Mouse (Mus musculus): Measurements from ENCODE around the gene Iqgap2.

Gene Iqgap2

DNA sequence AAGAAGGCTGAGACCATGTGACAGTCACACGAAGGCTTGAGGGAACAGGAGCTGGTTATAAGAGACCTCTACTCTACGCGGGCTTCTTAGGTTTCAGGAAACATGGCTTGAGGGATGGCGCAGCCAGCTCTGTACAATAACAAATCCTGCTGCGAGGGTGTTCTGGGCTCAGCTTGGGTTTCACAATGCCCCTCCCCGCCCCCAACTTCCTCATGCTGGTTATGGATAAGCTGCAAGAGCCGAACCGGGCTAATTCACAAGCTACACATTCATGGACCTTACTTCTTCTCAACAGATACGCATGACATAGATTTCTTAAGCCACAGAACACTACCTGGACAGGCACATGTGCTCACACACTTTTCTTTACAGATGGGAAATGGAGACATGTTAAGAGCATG is 113.0 kb downstream of the Iqgap2 start:
- DNase-seq (ENCODE audit: low spot score in 2 of 2) = peak in 1 of 2 experiments; percentile 19

DNA sequence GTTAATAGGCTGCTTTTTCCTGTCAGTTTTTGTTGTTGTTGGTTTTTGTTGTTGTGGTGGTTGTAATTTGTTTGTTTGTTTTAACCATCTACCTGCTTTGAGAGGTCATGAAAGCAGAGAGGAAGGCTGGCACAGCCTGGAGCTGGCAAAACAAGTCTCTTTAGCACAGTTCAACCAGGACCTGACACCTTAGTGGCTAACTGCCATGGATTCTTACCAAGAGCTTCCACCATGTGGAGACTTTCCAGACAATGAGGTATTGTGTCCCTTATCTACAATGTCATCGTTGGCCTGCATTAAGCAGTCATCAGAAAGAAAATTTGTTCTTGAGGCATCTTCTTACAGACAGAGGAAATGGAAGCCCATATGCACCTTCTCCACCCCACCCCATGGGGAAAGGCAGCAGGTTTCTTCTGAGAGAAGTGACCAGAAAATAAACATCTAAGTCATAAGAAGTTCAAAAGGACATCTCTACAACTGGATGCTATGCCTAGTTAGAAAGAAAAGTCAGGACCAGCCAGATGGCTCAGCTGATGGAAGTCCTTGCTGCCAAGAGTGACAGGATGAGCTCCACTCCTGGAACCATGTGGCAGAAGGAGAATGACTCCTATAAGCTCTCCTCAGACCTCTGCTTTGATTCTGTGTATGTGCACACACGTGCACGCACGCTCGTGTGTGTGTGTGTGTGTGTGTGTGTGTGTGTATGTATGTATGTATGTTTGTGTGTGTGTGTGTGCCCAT is 113.9 kb downstream of the Iqgap2 start:
- no peak for DNase-seq (ENCODE audit: low spot score in 2 of 2)

DNA sequence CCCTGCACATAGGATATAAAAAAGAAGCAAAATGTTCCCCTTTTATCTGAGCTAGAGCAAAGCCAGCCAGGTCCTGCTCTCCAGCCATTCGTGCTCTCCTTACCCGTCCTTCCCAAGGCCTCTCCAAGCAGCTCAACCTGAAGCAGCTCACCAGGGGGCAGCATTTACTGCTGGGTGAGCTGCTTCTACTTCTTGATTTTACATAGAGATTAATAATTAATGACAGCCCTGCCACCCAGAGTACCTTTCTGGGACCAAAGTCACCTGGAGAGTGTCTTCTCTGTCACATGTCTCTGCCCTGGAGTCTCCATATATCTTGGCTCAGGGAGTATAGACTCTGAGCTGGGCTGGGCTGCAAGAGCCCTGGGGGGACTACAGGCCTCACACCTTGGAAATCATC is 114.5 kb downstream of the Iqgap2 start:
- no peak for DNase-seq (ENCODE audit: low spot score in 2 of 2)

DNA sequence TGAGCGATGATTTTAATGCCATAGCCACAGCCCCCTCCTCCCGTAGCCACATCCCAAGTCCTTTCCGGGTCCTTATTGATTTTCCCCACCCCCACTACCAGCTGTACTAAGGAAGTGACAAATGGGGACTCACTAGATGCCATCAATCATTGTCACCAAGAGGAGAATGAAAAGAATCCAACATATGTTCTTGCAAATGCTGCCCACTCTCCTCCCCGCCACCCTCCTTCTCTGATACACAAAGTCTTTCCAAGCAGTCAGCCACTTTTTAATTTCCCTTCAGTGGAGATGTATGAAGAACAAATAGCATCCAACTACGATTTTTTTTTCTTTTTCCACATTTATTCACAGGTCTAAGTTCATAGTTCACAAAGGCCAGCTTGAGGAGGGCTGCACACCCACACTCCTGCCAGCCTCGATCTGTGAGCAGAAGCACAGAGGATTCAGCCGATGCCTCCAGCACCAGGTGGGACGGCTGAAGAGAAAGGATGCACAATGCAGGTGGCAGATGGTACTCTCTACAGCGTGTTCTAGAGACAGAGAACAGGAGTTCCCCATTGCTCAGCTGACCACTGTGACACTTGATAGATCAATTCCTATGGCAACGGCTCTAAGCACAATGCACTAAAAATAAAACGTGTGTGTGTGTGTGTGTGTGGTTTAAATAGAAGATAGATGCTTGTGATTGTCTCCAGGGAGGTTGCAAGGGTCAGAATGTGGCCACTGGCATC is 116.6 kb downstream of the Iqgap2 start:
- DNase-seq (ENCODE audit: low spot score in 2 of 2) = no peak

DNA sequence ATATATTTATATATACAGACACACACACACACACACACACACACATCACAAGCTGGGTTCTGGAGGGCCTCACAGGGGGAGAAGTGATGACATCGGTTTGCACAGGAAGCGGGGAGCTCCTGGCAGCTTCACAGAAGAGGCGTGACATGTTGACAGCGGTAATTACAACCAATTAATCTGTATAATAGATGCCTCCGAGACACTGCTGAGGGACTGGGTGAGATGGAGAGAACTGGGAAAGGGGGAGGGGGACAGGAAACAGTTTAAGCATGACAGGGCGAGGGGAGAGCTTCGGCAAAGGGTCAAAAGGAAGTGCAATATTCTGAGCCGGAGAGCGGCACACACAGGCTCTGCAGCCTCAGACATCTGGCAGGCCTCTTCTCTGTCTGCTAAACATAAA is 126.7 kb downstream of the Iqgap2 start:
- peak in 1 of 2 experiments; percentile 6 for DNase-seq (ENCODE audit: low spot score in 2 of 2)

DNA sequence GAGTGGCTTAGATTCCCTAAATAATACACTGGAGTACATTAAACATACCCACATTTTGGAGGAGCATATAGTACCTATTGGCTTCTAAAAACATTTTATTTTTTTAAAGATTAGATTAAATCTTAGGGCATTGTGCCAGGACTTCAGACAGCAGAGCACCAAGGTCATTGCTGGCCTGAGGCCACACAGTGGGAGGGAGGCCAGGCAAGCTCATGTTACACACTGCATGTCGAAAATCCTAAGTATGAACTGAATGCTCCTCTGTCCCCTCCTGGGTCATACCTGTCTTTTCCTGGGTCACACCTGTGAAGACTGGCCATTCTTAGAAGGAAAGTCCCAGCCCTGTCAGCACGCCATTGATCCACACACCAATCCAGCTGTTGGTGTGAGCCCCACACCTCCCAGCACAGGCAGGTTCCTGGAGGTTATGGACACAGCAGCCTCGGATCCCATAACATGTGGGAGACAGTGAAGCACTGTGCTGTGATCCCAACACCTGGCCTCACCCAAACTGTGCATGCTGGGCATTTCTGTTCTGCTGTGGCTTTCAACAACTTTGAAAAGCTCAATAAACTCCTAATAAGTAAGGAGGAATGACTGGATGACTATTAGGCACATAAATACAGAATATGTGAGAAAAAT is 127.7 kb downstream of the Iqgap2 start:
- DNase-seq (ENCODE audit: low spot score in 2 of 2) = peak in 1 of 2 experiments; percentile 10

DNA sequence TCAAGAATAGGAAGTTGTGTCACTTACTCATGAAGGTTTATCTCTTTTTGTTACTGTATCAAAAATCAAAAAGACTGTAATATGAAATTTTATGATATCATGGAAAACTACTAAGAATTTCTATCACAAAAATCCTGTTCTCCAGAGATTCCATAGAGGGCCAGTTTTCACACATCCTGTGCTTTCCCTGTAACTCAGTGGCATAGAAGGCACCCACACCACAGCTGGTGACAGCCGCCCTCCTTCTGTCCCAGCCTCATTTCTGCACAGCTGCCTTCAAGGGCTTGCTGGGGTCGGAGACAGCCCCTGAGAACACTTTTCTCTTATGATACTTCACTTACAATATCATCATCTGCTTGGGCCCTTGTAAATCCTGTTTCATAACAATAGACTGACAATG is 131.9 kb downstream of the Iqgap2 start:
- no peak for DNase-seq (ENCODE audit: low spot score in 2 of 2)

DNA sequence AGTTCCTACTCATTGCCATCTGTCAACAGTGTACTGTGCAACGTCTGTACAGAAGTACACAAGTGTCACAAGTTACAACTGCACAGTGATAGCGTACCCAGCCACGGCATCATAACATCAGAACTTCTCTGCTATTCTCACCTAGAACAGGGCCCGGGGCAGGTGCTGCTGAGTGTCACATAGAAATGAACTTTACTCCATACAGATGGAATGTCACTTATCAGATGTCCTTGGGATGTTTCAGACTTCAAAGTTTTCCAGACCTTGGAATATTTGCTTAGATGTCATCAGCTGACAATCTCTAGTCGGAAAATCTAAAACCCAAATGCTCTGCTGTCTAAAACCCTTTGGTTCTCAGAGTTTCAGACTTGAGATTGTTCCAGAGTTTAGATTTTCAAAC is 137.4 kb downstream of the Iqgap2 start:
- no peak for DNase-seq (ENCODE audit: low spot score in 2 of 2)

DNA sequence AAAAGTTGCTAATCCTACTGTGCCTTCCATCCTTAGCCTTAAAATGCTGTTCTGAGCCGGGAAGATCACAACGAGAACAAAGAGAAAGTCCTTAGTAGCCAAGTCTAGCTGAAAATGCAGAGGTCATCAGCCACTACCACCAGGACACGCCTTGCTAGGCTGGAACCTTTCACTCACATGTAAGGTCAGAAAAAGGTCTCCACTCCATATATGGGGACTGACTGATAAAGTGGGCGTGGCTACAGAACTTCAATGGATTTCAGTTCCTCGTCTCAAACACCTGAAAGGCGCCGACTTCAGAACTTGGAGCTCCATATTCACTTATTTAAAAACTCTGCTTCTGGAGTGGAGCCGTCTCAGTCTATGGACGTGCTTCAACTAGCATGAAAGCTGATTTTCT is 139.3 kb downstream of the Iqgap2 start:
- DNase-seq (ENCODE audit: low spot score in 2 of 2) = no peak

DNA sequence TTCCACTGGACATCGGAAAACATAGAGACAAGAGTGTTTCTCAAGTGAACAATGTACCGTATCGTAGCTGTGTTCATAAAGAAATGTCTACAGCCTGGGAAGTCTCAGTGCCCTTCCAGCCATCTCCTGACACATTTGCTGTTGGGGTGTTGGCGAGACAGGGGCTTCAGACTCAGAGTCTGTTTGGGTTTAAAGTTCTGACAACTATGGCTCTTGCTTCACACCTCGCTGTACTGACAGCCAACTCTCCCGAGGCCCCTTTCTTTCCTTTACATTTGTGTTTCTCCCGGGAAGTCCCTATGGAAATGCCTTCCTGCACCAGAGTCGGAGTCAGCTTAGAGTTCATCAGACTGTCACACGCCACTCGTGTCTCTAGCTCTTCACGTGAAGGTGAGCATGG is 144.2 kb downstream of the Iqgap2 start:
- DNase-seq (ENCODE audit: low spot score in 2 of 2) = no peak

DNA sequence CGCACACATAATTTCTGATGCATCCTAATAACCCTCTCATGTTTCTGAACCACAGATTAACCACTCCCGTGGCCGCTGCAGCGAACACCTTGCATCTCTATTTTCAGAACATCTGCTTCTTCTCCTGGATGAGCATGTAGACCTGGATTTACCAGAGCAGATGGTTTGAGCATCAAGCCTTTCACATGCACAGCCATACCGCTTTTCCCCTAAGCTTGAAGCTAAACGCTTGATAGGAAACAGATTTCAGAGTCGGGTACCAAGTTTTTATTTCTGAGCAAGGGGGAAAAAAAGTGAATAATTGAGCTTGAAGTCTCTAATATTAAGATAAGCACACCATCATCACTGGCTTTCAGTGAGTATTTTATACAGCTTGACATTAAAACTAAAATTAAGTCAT is 144.6 kb downstream of the Iqgap2 start:
- DNase-seq (ENCODE audit: low spot score in 2 of 2) = no peak

DNA sequence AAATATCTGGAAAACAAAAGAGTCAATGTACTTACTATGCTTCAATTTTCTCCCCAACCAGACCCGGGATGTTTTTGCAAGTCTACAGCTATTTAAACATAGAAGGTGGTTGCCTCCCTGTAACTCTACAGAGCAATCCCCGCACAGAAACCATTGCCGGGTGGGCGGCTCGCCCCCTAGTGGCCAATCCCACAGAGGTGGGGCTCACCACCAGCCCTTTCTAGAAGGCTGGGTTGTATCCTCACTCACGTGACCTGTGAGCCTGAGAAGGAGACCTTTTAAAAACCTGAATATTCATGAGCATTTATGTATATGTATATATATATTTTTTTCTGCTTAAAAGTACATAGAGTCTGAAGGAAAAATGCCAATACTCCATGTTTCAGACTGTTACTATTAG is 145.2 kb downstream of the Iqgap2 start:
- DNase-seq (ENCODE audit: low spot score in 2 of 2) = no peak

DNA sequence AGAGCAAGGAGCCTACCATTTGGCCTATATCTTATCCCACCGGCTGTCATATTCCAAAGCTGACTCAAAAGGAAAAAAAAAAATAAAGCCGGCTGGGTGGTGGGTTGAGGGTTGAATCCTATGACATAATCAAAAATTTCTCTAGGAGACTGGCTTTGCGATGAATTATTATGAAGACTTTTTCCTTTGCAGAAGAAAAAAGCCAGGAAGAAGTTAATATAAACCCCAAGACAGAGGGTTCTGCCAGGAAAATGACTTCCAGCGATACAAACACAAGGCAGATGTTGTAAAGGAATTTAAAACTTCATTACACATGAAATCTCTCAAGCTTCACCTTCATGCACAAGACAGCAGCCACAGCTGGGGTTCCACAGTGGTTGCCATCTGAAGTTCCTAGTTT is 146.3 kb downstream of the Iqgap2 start:
- DNase-seq (ENCODE audit: low spot score in 2 of 2) = no peak

DNA sequence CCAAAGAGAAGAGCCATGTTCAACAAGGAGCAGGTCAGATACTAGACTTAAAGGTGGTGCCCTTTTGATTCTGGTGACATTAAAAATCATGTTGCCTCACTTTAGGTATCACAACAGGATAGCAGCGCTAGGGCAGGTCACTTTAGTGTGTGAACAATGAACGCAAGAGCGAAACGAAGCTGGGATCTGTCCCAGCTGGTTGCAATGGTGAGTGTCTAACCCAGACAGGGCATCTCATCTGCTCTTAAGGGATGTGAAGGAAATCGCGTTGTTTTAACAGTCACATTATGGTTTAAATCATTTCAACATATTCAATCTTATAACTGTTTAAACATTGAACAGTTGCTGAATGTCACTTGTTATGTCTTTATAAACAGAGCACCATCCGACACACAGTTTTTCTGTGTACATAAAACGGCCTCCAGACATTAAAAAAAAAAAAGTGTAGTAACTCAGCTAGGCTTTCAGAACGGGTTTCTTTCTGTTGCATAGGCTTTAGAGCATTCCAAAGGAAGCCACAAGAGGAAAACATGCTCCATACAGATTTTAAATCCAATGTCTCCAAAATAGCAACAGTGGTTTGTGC is 148.7 kb downstream of the Iqgap2 start:
- DNase-seq (ENCODE audit: low spot score in 2 of 2) = no peak

DNA sequence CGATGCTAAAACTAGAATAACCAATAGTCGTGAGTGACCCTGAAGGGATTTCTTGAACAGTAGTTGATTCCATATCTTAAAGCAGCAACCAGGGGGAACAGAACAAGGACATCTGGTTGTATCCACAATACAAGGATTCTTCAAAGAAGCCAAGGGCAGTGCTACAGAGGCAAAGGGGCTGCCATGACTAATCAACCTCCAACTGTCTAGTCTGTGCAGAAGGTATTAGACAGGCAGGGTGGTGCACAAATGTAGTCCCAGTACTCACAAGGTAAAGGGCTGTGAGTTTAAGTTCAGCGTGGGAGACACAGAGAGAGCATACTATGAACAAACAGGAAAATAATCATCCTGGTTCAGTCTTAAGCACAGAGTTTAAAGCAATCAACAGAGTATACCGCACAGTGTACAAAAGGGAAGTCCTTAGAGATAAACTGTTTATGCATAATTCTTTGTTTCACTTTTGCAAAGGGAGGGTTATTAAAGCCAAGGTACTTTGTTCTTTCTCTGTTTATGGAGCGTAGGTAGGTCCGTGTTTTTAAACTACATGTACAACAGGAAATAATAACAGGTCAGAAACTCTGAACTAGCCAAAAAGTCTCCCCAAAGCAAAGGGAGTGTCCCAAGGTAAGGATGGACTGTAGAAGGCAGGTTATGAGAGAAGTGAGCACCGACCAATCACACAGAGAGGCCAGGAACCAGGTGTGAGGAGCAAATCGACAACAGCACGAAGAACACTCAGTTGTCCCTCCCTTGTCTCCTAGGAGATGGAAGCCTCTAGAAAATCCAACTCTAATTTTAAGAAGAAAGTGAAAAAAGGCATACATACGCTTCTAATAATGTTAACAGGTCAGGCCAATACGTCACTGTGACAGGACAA is 149.7 kb downstream of the Iqgap2 start:
- no peak for DNase-seq (ENCODE audit: low spot score in 2 of 2)

DNA sequence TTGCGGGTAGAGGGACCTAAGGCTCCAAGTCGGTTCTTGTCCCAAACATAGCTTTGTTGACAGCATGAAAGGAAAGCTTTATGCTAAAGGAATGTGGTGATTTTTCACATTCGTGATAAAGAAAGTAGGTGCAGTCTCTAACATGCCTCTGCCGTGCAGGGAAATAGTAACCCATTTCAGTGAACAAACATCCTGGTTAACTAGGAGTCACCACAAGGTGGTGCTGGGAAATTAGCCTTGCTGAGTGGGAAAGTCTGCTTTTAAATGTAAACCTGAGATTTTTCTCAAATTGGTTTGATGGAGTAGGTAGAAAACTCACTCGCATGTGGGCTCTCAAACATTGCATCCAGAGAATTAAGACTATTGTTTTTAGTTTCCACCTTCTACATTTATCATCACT is 152.1 kb downstream of the Iqgap2 start:
- no peak for DNase-seq (ENCODE audit: low spot score in 2 of 2)

DNA sequence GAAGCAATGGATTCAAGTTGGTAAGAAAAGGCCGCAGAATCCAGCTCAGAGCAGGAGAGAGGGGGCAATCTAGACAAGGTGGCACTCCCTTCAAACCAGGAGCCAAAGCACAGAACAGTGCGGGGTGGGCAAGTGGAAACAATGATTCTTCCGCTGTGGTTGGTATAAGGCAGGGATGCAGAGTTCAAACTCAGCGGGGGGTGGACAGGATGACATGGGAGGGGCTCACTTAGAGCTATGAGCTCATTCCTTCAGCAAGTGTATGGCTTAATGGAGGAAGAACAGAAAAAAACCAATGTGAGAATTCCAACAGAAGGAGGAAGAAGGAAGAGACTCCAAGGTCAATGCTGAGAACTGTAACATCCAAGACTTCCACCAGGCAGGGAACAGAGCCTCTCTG is 161.2 kb downstream of the Iqgap2 start:
- no peak for DNase-seq (ENCODE audit: low spot score in 2 of 2)

DNA sequence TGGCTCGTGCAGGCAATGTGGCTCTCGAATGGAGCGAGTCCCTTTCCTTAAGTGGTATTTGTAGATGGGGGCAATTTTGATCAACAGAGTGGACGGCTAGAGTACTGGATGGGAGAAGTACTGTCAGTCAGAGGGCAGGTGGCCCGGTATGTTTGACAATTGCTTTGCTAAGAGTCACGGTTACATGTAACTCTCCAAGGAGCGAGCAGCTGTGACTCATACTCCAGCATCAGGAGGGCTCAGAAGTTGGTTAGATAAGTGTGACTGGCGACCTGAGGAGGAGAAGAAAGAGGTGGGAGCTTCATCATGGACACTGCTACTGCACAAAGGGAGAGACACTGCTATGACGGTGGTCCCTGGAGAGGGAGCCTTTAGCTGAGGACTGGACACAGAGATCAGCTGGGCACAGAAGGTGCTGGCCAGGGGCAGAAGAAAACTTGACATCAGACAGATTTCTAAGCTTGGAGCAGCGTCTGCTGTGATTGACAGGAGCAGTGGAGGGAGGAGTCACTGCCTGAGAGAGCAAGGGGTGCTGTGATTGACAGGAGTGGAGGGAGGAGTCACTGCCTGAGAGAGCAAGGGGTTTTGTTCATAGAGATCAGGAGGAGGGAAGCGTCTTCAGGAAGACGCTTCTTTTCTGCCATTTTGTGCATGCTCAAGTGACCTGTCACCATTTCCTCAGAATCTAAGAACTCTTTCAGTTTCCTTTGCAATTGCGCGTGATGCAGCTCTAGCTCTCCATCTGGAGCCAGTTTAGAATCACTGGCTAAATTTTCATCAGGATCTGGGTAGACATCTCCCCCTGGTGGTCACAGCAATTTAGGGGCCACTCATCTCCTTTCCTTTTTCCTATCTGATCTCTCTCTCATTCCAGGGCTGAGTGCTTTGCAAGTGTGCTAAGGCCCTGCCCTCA is 172.1 kb downstream of the Iqgap2 start:
- peak; percentile 40 to 59 for DNase-seq (ENCODE audit: low spot score in 2 of 2)

DNA sequence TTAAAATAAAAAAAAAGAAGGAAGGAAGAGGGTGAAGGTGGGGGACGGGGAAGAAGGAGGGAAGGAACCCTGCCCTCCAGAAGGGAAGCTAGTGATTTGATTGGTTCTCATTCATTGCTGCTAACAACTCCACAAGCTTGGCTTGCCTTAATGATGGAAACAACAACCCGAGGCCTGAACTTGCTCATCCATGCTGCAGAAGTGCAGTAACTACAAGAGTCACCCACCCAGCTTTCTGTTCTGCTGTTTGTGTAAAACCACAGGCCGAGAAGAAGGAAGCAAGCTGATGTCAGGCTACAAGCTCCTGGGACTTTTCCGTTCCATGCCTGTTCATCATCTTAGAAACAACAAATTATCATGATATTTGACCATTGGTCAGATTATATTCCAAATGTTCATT is 176.4 kb downstream of the Iqgap2 start:
- no peak for DNase-seq (ENCODE audit: low spot score in 2 of 2)

DNA sequence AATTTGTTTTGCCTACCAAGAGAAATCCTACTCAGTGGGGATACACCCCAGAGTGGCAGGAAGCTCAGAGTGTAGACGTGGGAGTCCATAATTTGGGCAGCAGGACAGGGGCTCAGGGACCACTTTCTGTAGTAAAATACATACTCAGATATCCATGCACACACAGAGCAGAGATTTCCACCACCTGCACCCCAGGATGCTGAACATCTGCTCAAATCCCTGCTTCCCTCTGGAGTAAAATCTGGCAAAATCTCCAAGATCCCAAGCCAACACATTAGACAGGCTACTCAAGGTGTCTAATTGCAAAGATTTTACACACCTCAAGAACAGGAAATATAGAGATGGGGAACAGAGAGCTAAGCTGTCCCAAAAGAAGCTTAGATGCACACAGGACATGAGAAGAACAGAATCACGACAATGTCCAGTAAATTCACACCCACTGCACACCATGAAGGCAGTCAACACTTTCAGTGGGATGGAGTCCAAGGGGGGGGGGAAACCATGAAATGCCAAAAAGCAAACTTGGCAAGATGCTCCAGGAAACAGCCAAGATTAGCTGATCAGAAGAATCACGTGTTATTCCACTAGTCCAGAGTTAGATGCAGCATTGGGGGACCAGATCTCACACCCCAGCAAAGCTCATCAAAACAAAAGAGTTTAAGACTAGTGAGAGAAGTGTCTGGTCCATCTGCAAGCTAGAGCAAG is 177.3 kb downstream of the Iqgap2 start:
- no peak for DNase-seq (ENCODE audit: low spot score in 2 of 2)
